Mouse (Mus musculus): ENCODE results near the gene Guca2a.

GRCm38 (mm10) chr4:119658731-119659130 lies 21.2 kb downstream of the Guca2a start, which contains the start of gene Guca2b:
- TF ChIP-seq CTCF (IDR thresholded peaks at IDR 0.05; ENCODE audit: low read depth) (no peak), EP300 (IDR thresholded peaks at IDR 0.05; ENCODE audit: low read depth) (no peak)
